In the genomic region with DNA sequence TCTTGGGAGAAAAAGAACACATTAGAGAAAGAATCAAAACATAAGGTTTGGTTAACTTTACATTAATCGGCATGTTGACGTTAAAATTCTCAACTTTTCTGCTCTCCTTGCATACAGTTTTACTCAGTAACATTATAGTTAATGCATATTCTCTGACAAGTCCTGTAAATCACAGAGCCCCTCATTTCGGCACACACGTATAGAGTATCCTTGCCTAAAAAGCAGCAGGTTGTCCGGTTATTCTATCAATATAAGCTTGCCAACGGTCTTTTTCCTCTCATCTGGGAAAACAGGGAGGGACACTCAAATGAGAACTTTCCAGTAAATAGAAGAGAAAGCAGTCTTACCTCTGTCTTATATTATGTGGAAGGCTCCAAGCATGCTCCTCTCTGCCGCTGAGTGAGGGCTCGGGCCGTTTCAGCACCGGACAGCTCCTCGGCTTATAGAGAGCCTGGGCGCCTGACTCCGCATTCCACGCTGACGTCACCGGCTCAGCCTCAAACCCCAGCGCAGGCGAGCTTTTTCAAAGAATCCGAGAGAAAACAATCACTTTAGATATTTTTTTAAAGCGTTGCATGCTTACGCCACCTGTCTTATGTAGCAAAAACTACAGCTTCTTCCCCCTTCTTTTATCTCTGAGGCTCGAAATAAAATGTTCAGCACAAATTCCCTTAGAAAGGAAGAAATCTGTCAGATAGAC, we compare ENCODE assay signal across 9 mouse cellular contexts. TPM values are rescaled to one million over a fixed set of nuclear protein-coding genes. Genes with fewer than 3 reads are reported as not detected.
DNase-seq lines count a peak whose midpoint lies in the region; ATAC-seq lines count a peak whose summit lies in the region.
"Had no signal": no experiment of that assay in that cellular context is flagged by ENCODE, and none has a peak within 500 bp of the region (broad histone marks: within the 10 kb centered on the region; RNA-seq: fewer than 3 reads in every experiment).

A gene (minus strand): TSS at position 512 of the 700 bp plus-strand sequence.

- H3K9me3 ChIP-seq in hindbrain, embryonic 13.5 days, result no peaks in the 10 kb centered on the region
- no peaks in the 10 kb centered on the region for H3K9me3 ChIP-seq in lung, embryonic 16.5 days (ENCODE audit: control insufficient read depth, low read length)
- H3K9me3 ChIP-seq: liver, embryonic 15.5 days had no signal

- H3K27ac ChIP-seq in hindbrain, embryonic 13.5 days, result peak within 1 kb of the TSS; percentile 56
- H3K27ac ChIP-seq in lung, embryonic 16.5 days (ENCODE audit: low read length), result no peak within 1 kb of the TSS
- H3K27ac ChIP-seq: liver, embryonic 15.5 days had no signal

- no peaks in the 10 kb centered on the region for H3K4me1 ChIP-seq in hindbrain, embryonic 13.5 days (replicated peaks)
- no peaks in the 10 kb centered on the region for H3K4me1 ChIP-seq in lung, embryonic 16.5 days (replicated peaks; ENCODE audit: control insufficient read depth, insufficient read depth, low read length)
- H3K4me1 ChIP-seq: liver, embryonic 15.5 days had no signal

- peak within 1 kb of the TSS; percentile 50 for H3K4me2 ChIP-seq in hindbrain, embryonic 13.5 days
- no peak within 1 kb of the TSS for H3K4me2 ChIP-seq in lung, embryonic 16.5 days (ENCODE audit: low read depth, low read length)
- H3K4me2 ChIP-seq: liver, embryonic 15.5 days had no signal

- peak; percentile 62 for DNase-seq in WW6 (ENCODE audit: low read depth, low spot score)
- peak; percentile 93 to 95 for DNase-seq in cerebellum, postnatal 10 days
- peak; percentile 68 to 78 for DNase-seq in frontal cortex, postnatal 14 days (ENCODE audit: low spot score in 2 of 2)
- peak; percentile 66 for DNase-seq in layer of hippocampus, adult 9-10 months (ENCODE audit: low spot score)
- peak; percentile 47 for DNase-seq in retina, adult 2 months (ENCODE audit: low read depth, low spot score)
- DNase-seq in urinary bladder, postnatal 4 days (ENCODE audit: low spot score in 2 of 2), result peak; percentile 80 to 91

- peaks cover 16% of the 10 kb centered on the region for H3K36me3 ChIP-seq in hindbrain, embryonic 13.5 days
- no peaks in the 10 kb centered on the region for H3K36me3 ChIP-seq in lung, embryonic 16.5 days (ENCODE audit: control insufficient read depth, insufficient read depth, low read length)
- H3K36me3 ChIP-seq: liver, embryonic 15.5 days had no signal

- H3K4me3 ChIP-seq in hindbrain, embryonic 13.5 days, result peak within 1 kb of the TSS; percentile 46
- no peak within 1 kb of the TSS for H3K4me3 ChIP-seq in lung, embryonic 16.5 days (ENCODE audit: low read length)
- H3K4me3 ChIP-seq: liver, embryonic 15.5 days had no signal

- peak within 1 kb of the TSS; percentile 63 for H3K9ac ChIP-seq in hindbrain, embryonic 13.5 days
- no peak within 1 kb of the TSS for H3K9ac ChIP-seq in lung, embryonic 16.5 days (ENCODE audit: low read length)
- H3K9ac ChIP-seq: liver, embryonic 15.5 days had no signal

- WGBS in hindbrain, embryonic 13.5 days, result 11% methylated on average over 22 of the region's 22 CpGs
- WGBS in lung, embryonic 16.5 days, result 13% methylated on average over 22 of the region's 22 CpGs

- ATAC-seq in hindbrain, embryonic 13.5 days (ENCODE audit: low FRiP score), result peak; percentile 95
- ATAC-seq in lung, embryonic 16.5 days (ENCODE audit: low read depth), result peak; percentile 90

- H3K27me3 ChIP-seq in hindbrain, embryonic 13.5 days, result no peaks in the 10 kb centered on the region
- H3K27me3 ChIP-seq in lung, embryonic 16.5 days (ENCODE audit: control insufficient read depth, insufficient read depth, low read depth, low read length), result no peaks in the 10 kb centered on the region
- H3K27me3 ChIP-seq: liver, embryonic 15.5 days had no signal

RNA-seq across cellular contexts. Expression of the gene that starts here (rescaled TPM):
- 66.3 and 79.5 TPM in 2 replicates for polyA plus RNA-seq in hindbrain, embryonic 13.5 days (2015; fragmentation: Nextera tagmentation; extraction: Ambion mirVana)
- 0.65 and 1.5 TPM in 2 replicates for polyA plus RNA-seq in lung, embryonic 16.5 days (2015; fragmentation: Nextera tagmentation; extraction: Ambion mirVana)

Comparison
In these comparisons a context has a peak if more than half of its experiments do, and no peak if none do; other contexts are left out.
1. RNA of the gene that starts here (polyA plus RNA-seq): 66.3 to 79.5 TPM in hindbrain, embryonic 13.5 days; 0.65 to 1.5 TPM in lung, embryonic 16.5 days; every median in the first group is over 10 times any median in the second.
2. Peak in every context shown above with its lines, with median percentiles within 50 percentile points of each other: DNase-seq.